Mouse (Mus musculus): ENCODE measurements around the gene Rhoa.

DNA sequence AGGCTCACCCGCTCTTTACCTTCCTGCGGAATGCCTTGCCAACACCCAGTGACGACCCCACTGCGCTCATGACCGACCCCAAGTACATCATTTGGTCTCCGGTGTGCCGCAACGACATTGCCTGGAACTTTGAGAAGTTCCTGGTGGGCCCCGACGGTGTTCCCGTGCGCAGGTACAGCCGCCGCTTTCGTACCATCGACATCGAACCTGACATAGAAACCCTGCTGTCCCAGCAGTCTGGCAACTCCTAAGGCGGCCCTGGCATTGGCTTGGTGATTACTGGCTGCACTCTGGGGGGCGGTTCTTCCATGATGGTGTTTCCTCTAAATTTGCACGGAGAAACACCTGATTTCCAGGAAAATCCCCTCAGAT lies 33.9 kb downstream of the Rhoa start:
- TF ChIP-seq CTCF (conservative IDR thresholded peaks at IDR 0.05; ENCODE audit: low read length) (no peak), NANOG (IDR thresholded peaks at IDR 0.05; ENCODE audit: borderline replicate concordance, low read length) (no peak), POU5F1 (IDR thresholded peaks at IDR 0.05; ENCODE audit: borderline replicate concordance, low read length) (no peak)
